Mouse (Mus musculus): ENCODE measurements around the gene Cacng2.

Cacng2 gene

GRCm38 (mm10) chr15:77949061-77949460, 170.8 kb downstream of the Cacng2 start:
- no peak for DNase-seq (ENCODE audit: low spot score)

- no peak for DNase-seq (ENCODE audit: low spot score)
Observed at GRCm38 (mm10) chr15:77945711-77946110, 174.1 kb downstream of the Cacng2 start.
